Comparison of ENCODE assay signal across 26 mouse cellular contexts in genomic region chr1:90398396-90398975, GRCm38 (mm10).
DNase-seq lines count a peak whose midpoint lies in the region; ATAC-seq and TF ChIP-seq lines count a peak whose summit lies in the region.
"Had no signal": no experiment of that assay in that cellular context is flagged by ENCODE, and none has a peak within 500 bp of the region (broad histone marks: within the 10 kb centered on the region; RNA-seq: fewer than 3 reads in every experiment).

No protein-coding gene starts in this region.

- no peak for DNase-seq in heart, adult 11 months
- no peak for DNase-seq in heart, adult 8-10 months (ENCODE audit: low spot score)
- peak; percentile 28 for DNase-seq in brain, embryonic 14.5 days (ENCODE audit: low read depth)
- DNase-seq in kidney, adult 8-10 months, result no peak
- DNase-seq: adrenal gland, postnatal 14 days; cerebellum, adult 11-12 months; cerebellum, adult 9-11 months; embryo, embryonic 11 days; gastrocnemius, adult 2 months; gastrocnemius, postnatal 36 days; kidney, postnatal 25 days; liver, postnatal 0 days; lung, postnatal 36 days; right cerebral cortex, postnatal 25 days; thymus, postnatal 14 days had no signal

- no peak overlapping the region for H3K4me3 ChIP-seq in heart, embryonic 11.5 days (ENCODE audit: low read depth, low read length)
- H3K4me3 ChIP-seq in heart, embryonic 16.5 days (ENCODE audit: low read length), result no peak overlapping the region
- no peak overlapping the region for H3K4me3 ChIP-seq in embryonic facial prominence, embryonic 13.5 days
- H3K4me3 ChIP-seq: gastrocnemius, adult 2 months; liver, embryonic 12.5 days; midbrain, embryonic 12.5 days; stomach, embryonic 15.5 days had no signal

- H3K36me3 ChIP-seq in heart, embryonic 11.5 days (ENCODE audit: control insufficient read depth, insufficient read depth, low read length), result no peaks in the 10 kb centered on the region
- H3K36me3 ChIP-seq in heart, embryonic 16.5 days (ENCODE audit: control insufficient read depth, insufficient read depth), result no peaks in the 10 kb centered on the region
- no peaks in the 10 kb centered on the region for H3K36me3 ChIP-seq in embryonic facial prominence, embryonic 13.5 days
- H3K36me3 ChIP-seq: liver, embryonic 12.5 days; midbrain, embryonic 12.5 days; stomach, embryonic 15.5 days had no signal

- H3K9me3 ChIP-seq in heart, embryonic 11.5 days (replicated peaks; ENCODE audit: control insufficient read depth, low read length), result no peaks in the 10 kb centered on the region
- no peaks in the 10 kb centered on the region for H3K9me3 ChIP-seq in heart, embryonic 16.5 days (replicated peaks; ENCODE audit: control insufficient read depth, low read length)
- no peaks in the 10 kb centered on the region for H3K9me3 ChIP-seq in embryonic facial prominence, embryonic 13.5 days
- H3K9me3 ChIP-seq: liver, embryonic 12.5 days; midbrain, embryonic 12.5 days; stomach, embryonic 15.5 days had no signal

- no peak overlapping the region for H3K9ac ChIP-seq in heart, embryonic 11.5 days (ENCODE audit: low read depth, low read length)
- H3K9ac ChIP-seq in heart, embryonic 16.5 days (ENCODE audit: low read length), result no peak overlapping the region
- H3K9ac ChIP-seq in embryonic facial prominence, embryonic 13.5 days, result no peak overlapping the region
- H3K9ac ChIP-seq: hindbrain, embryonic 14.5 days; liver, embryonic 12.5 days; liver, postnatal 0 days; midbrain, embryonic 12.5 days; stomach, embryonic 15.5 days had no signal

- H3K27ac ChIP-seq in heart, embryonic 11.5 days (ENCODE audit: low read depth, low read length), result peak overlapping the region; percentile 31; the same call in 1 of the 2 replicates
- no peak overlapping the region for H3K27ac ChIP-seq in heart, embryonic 16.5 days (ENCODE audit: low read length)
- peak overlapping the region; percentile 78 for H3K27ac ChIP-seq in embryonic facial prominence, embryonic 13.5 days
- H3K27ac ChIP-seq: gastrocnemius, adult 2 months; hindbrain, embryonic 14.5 days; liver, embryonic 12.5 days; midbrain, embryonic 12.5 days; stomach, embryonic 15.5 days had no signal

- no peaks in the 10 kb centered on the region for H3K27me3 ChIP-seq in heart, embryonic 11.5 days (ENCODE audit: control insufficient read depth, insufficient read depth, low read length)
- H3K27me3 ChIP-seq in heart, embryonic 16.5 days (ENCODE audit: control insufficient read depth, insufficient read depth, low read length), result no peaks in the 10 kb centered on the region
- no peaks in the 10 kb centered on the region for H3K27me3 ChIP-seq in embryonic facial prominence, embryonic 13.5 days
- H3K27me3 ChIP-seq: liver, embryonic 12.5 days; midbrain, embryonic 12.5 days; Patski; stomach, embryonic 15.5 days had no signal

- WGBS in heart, embryonic 11.5 days (ENCODE audit: insufficient replicate concordance), result 43% methylated on average over 15 of the region's 15 CpGs
- 48% methylated on average over 15 of the region's 15 CpGs for WGBS in heart, embryonic 16.5 days
- 82% methylated on average over 15 of the region's 15 CpGs for WGBS in embryonic facial prominence, embryonic 13.5 days

- no peak overlapping the region for H3K4me2 ChIP-seq in heart, embryonic 11.5 days
- no peak overlapping the region for H3K4me2 ChIP-seq in heart, embryonic 16.5 days (ENCODE audit: low read depth, low read length)
- no peak overlapping the region for H3K4me2 ChIP-seq in embryonic facial prominence, embryonic 13.5 days
- H3K4me2 ChIP-seq: hindbrain, embryonic 14.5 days; liver, embryonic 12.5 days; midbrain, embryonic 12.5 days; stomach, embryonic 15.5 days had no signal

- no peak for TF ChIP-seq POLR2A in brain, embryonic 14.5 days (IDR thresholded peaks at IDR 0.05; ENCODE audit: borderline replicate concordance, extremely low read depth, insufficient read depth, insufficient read length, poor library complexity, severe bottlenecking)

- ATAC-seq in heart, embryonic 11.5 days (replicated peaks; ENCODE audit: insufficient number of reproducible peaks, low FRiP score, low TSS enrichment), result peak; percentile 85
- ATAC-seq in heart, embryonic 16.5 days (replicated peaks; ENCODE audit: extremely low read depth, insufficient read depth, low FRiP score), result peak; percentile 85
- ATAC-seq in embryonic facial prominence, embryonic 13.5 days (ENCODE audit: insufficient number of reproducible peaks, insufficient read depth, low FRiP score, low TSS enrichment, low read depth), result no peak
- no peak for ATAC-seq in frontal cortex, adult (ENCODE audit: low TSS enrichment)
- ATAC-seq: forebrain, embryonic 14.5 days; intestine, postnatal 0 days; liver, embryonic 12.5 days; liver, postnatal 0 days; Patski had no signal

- H3K4me1 ChIP-seq in heart, embryonic 11.5 days (ENCODE audit: control insufficient read depth, insufficient read depth, low read length), result peaks cover 12% of the 10 kb centered on the region; the same call in 1 of the 2 replicates
- H3K4me1 ChIP-seq in heart, embryonic 16.5 days (ENCODE audit: control insufficient read depth, insufficient read depth, low read length), result 0 out of 2 replicates have a peak, but pooled peaks cover 7% of the 10 kb centered on the region
- peaks cover 40% of the 10 kb centered on the region for H3K4me1 ChIP-seq in embryonic facial prominence, embryonic 13.5 days
- H3K4me1 ChIP-seq: liver, embryonic 12.5 days; stomach, embryonic 15.5 days had no signal

- no peak for TF ChIP-seq CTCF in brain, embryonic 14.5 days (IDR thresholded peaks at IDR 0.05; ENCODE audit: borderline replicate concordance, extremely low read depth, insufficient read depth, insufficient read length)

Comparison
In these comparisons a context has a peak if more than half of its experiments do, and no peak if none do; other contexts are left out.
1. ATAC-seq: peak in heart, embryonic 11.5 days (single experiment) and heart, embryonic 16.5 days (single experiment); none in embryonic facial prominence, embryonic 13.5 days (single experiment) and frontal cortex, adult (single experiment).